Mouse (Mus musculus): ENCODE measurements around the gene Daxx. TPM values are rescaled to one million over a fixed set of nuclear protein-coding genes. Genes with fewer than 3 reads are reported as not detected.
A peak's percentile ranks its signal among the peaks of the same experiment; 100 is the strongest.

Gene Daxx
- total RNA-seq, 2 experiments from 2014 or later = 40.6 to 55.1 TPM

- ATAC-seq (replicated peaks; ENCODE audit: poor library complexity, severe bottlenecking) = peak; percentile 63
Observed at GRCm38 (mm10) chr17:33919351-33920281, 10.4 kb downstream of the Daxx start.

DNA sequence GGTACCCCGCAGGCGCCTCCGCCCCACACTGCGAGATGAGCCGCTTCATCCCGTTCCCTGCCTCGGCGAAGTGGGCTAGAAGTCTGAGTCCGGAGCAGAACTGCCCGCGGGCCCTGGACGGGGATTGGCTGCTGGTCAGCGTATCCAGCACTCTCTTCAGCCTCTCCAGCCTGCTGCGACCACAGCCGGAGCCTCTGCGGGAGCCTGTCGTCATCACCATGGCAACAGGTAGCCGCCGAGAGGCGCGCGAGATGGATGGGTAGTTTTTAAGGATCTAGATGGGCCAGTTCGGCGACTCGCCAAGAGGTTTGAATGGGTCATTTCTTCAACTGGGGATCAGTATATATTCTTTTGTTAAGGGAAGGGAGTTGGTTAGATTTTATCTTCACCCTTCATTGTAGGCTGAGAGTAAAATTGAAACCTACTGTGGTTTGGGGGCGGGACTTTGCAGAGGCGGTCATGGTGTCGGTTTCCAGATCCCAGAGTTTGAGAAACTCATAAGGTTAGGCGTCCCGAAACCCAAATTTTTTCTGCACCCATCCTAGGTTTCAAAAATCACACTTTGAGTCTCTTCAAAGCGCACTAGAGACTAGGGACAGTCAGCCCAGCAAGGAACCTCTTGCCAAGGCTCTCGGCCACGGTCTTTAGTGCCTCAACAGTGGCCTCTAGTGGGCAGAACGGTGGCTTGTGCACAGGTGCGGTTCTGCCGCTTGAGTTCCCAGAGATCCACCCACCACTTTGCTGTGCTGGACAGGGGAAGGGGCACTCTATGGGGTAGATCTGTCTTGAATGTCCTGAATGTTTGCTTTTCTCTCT is 11.3 kb downstream of the Daxx start:
- peak; percentile 33 for ATAC-seq (replicated peaks; ENCODE audit: poor library complexity, severe bottlenecking)

DNA sequence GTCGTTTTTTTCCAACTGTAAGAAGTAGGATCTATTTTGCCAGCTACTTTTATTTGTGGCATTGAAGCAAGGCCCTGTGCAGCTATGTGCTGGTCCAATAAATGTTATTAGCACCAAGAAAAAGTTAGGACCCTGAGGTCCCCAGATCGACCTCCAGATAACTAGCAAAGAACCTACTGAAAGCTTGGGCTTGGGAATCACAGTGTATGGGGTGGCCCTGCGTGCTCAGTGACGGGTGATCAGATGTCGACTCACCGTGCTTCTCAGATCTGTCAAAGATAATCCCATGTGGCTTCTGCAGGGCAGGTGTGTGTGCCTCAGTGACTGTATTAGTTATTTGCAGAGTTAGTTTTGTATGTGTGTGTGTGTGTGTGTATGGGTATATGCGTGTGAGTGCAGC is 12.1 kb downstream of the Daxx start:
- no peak for ATAC-seq (replicated peaks; ENCODE audit: poor library complexity, severe bottlenecking)

DNA sequence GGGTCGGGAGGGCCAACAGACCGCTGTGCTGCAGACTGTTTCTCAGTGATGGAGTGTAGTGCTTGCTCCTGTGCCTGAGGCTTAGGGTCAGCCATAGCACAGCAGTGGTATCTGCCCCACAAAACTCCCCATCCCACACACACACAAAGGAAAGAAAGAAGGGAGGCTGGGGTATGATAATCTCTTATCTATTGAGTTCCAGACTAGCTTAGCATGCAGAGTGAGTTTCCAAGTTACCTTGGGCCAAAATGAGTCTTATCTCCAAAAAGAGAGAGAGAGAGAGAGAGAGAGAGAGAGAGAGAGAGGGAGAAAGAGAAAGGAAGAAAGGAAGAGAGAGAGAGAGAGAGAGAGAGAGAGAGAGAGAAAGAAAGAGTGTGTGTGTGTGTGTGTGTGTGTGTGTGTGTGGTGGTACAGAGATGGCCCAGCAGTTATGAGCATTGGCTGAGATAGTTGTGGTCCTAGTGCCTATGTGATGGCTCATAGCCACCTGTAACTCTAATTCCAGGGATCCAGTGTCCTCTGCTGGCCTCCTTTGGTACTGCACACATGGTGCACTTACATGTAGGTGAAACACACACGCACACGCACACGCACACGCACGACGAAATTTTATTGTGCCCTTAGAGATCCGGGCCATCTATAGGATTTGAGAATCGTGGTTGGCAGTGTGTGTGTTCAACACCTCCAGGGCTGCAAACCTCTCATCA is 15.5 kb downstream of the Daxx start:
- no peak for ATAC-seq (replicated peaks; ENCODE audit: poor library complexity, severe bottlenecking)

GRCm38 (mm10) chr17:33925406-33926116 is 16.3 kb downstream of the Daxx start:
- no peak for ATAC-seq (replicated peaks; ENCODE audit: poor library complexity, severe bottlenecking)

DNA sequence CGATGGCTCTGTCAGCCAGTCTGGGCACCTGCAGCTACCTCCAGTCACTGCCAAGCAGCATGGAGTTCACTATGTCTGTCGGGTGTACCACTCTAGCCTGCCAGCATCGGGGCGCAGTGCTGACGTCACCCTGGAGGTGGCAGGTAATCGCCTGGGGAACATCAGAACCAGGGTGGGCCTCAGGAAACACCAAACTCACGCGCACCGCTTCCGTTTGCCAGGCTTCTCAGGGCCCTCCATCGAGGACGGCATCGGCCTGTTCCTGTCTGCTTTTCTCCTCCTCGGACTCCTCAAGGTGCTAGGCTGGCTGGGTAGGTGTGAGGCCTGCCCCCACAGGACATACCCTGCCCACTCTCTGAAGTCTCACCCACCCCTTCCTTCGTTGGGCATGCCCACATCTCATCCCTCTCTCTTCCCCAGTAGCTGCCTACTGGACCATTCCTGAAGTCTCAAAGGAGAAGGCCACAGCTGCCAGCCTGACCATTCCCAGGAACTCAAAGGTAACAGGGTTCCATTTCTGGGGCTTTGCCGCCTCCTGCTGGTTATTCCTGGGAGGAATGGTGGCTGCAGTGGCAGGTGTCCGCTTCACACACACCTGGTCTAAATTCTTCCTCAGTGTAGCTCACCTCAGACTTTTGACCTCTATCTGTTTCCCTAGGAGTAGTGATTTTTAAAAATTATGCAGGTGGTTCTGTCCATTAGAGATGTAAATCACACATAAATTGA is 17.2 kb downstream of the Daxx start:
- no peak for ATAC-seq (replicated peaks; ENCODE audit: poor library complexity, severe bottlenecking)

GRCm38 (mm10) chr17:33928251-33928947 is 19.2 kb downstream of the Daxx start:
- no peak for ATAC-seq (replicated peaks; ENCODE audit: poor library complexity, severe bottlenecking)

GRCm38 (mm10) chr17:33929371-33930279 is 20.4 kb downstream of the Daxx start, which contains the start of gene Rgl2:
TSS of gene Rgl2 (plus strand) at chr17:33929543.
- ATAC-seq (replicated peaks; ENCODE audit: poor library complexity, severe bottlenecking) = peak; percentile 77

DNA sequence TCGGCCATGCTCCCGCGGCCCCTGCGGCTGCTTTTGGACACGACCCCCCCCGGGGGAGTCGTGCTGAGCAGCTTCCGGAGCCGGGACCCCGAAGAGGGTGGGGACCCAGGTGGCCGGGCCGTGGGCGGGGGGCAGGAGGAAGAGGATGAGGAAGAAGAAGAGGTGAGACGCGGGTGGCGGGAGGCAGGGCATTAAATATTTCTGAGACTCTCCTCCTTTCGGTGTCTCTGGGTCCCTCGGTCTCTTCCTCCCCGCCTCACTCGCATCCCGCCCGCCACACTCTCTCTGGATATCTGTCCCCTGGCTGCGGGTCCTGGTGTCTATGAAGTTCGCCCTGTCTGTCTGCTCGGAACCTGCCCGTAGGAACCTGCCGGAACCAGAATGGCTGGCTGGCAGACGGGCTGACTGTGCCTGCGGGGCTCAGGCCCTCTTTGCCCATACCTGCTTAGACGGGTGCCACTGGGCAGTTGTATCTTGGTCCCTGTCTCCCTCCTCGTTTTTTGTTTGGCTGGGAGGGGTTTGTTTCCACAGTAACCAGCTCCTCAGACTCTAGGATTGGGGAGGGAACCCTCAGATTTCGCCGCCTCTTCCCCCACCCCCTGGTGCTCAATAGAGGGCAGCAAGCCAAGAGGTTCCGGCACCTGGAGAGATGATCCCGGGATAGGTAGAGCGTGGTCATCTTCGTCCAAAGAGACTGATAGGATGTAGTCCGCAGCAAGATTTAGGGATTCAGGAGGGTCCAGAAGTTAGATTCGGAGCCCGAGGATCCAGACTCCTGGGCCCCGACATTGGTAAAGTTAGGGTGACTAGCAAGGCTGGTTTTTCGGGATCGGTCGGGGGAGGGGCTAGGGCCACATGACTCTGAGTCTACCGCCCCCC is 21.3 kb downstream of the Daxx start:
- peak; percentile 38 for ATAC-seq (replicated peaks; ENCODE audit: poor library complexity, severe bottlenecking)

- peak; percentile 25 for ATAC-seq (replicated peaks; ENCODE audit: poor library complexity, severe bottlenecking)
Observed at GRCm38 (mm10) chr17:33931159-33931866, 22.1 kb downstream of the Daxx start.

- no peak for ATAC-seq (replicated peaks; ENCODE audit: poor library complexity, severe bottlenecking)
Observed at GRCm38 (mm10) chr17:33931947-33932346, 22.7 kb downstream of the Daxx start.

- no peak for ATAC-seq (replicated peaks; ENCODE audit: poor library complexity, severe bottlenecking)
Observed at GRCm38 (mm10) chr17:33932448-33932847, 23.2 kb downstream of the Daxx start.

DNA sequence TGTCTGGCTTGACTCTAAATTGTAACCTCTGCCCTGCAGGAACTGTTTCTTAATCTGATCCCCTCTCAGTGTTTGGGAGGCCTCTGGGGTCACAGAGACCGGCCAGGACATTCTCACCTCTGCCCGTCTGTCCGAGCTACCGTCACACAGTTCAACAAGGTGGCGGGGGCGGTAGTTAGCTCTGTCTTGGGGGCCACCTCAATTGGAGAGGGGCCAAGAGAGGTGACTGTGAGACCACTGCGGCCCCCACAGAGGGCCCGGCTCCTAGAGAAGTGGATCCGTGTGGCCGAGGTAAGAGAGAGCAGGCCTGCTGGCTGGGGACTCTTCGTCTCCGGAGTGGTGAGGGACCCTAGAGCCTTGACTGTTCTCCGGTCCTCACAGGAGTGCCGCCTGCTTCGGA is 23.8 kb downstream of the Daxx start:
- ATAC-seq (replicated peaks; ENCODE audit: poor library complexity, severe bottlenecking) = no peak

DNA sequence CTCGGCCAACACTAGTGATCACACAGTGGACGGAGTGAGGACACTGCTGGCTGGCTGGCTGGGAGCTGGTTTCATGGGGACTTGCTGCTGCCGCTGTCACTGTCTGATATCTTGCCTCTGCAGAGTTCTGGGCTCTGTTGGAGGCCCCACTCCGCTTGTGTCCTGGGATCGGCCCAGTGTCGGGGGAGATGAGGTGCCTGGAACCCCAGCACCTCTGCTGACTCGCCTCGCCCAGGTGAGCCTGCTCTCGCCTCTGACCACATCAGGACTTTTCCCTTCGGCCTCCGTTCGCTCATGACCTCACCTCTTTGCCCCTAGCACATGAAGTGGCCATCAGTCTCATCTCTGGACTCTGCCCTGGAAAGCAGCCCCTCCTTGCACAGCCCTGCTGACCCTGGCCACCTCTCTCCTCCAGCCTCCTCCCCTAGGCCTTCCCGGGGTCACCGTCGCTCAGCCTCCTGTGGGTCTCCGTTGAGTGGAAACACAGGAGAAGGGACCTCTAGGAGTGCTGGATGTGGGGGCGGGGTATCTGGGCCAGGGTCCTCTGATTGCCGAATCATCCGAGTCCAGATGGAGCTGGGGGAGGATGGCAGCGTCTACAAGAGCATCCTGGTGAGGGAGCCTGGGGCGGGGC is 26.3 kb downstream of the Daxx start:
- no peak for ATAC-seq (replicated peaks; ENCODE audit: poor library complexity, severe bottlenecking)

GRCm38 (mm10) chr17:33936993-33937392 is 27.8 kb downstream of the Daxx start:
- no peak for ATAC-seq (replicated peaks; ENCODE audit: poor library complexity, severe bottlenecking)

DNA sequence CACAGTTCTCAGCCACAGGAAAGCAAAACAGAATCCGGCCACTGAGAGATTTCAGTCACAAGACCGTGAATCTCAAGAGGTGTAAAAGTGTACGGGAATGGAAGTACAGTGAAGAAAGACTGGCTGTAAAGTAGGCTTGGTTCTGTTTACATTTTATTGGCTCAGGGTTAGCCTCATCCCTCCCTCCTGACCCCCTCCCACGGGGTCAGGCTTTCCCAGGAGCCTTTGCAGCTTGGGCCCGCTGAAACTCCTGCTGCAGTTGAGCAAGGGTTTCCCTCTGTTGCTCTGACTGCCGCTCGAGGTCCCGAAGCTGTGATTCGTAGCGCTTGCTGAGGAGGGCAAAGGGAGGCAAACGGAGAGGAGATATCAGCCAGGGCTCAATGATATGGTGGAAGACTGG is 29.6 kb downstream of the Daxx start:
- ATAC-seq (replicated peaks; ENCODE audit: poor library complexity, severe bottlenecking) = no peak
